Mouse (Mus musculus): Measurements from ENCODE around the gene Bzw2. TPM values are rescaled to one million over a fixed set of nuclear protein-coding genes. Genes with fewer than 3 reads are reported as not detected.

The Bzw2 gene
- polyA plus RNA-seq, 1 experiment from 2014 or later = 256 TPM

- no peak overlapping the region for H3K9ac ChIP-seq (ENCODE audit: low read depth, low read length)
- H3K27me3 ChIP-seq (ENCODE audit: control insufficient read depth, insufficient read depth, low read length) = no peaks in the 10 kb centered on the region
- no peak overlapping the region for H3K4me2 ChIP-seq (replicated peaks; ENCODE audit: low read depth, low read length)
- no peaks in the 10 kb centered on the region for H3K9me3 ChIP-seq (ENCODE audit: control insufficient read depth, low read length)
- no peak overlapping the region for H3K27ac ChIP-seq (ENCODE audit: low read depth, low read length)
- 64% methylated on average over 1 of the region's 1 CpGs for WGBS
- H3K36me3 ChIP-seq (ENCODE audit: control insufficient read depth, insufficient read depth, low read length) = no peaks in the 10 kb centered on the region; the same call in 1 of the 2 replicates
- H3K4me1 ChIP-seq (ENCODE audit: control insufficient read depth, insufficient read depth, low read length) = 0 out of 2 replicates have a peak, but pooled peaks cover 4% of the 10 kb centered on the region
- no peak overlapping the region for H3K4me3 ChIP-seq (ENCODE audit: low read length)
- no peak for ATAC-seq (ENCODE audit: low FRiP score, low TSS enrichment)
These were observed 7.4 kb upstream of the Bzw2 start for GRCm38 (mm10) chr12:36165299-36165698.

GRCm38 (mm10) chr12:36164126-36164791 is 6.4 kb upstream of the Bzw2 start:
- 88% methylated on average over 7 of the region's 7 CpGs for WGBS
- no peak overlapping the region for H3K27ac ChIP-seq (ENCODE audit: low read depth, low read length)
- H3K36me3 ChIP-seq (ENCODE audit: control insufficient read depth, insufficient read depth, low read length) = no peaks in the 10 kb centered on the region
- no peak for ATAC-seq (ENCODE audit: low FRiP score, low TSS enrichment)
- 0 out of 2 replicates have a peak, but pooled peaks cover 4% of the 10 kb centered on the region for H3K4me1 ChIP-seq (ENCODE audit: control insufficient read depth, insufficient read depth, low read length)
- H3K9me3 ChIP-seq (ENCODE audit: control insufficient read depth, low read length) = no peaks in the 10 kb centered on the region
- no peak overlapping the region for H3K4me2 ChIP-seq (replicated peaks; ENCODE audit: low read depth, low read length)
- H3K4me3 ChIP-seq (ENCODE audit: low read length) = no peak overlapping the region
- H3K27me3 ChIP-seq (ENCODE audit: control insufficient read depth, insufficient read depth, low read length) = no peaks in the 10 kb centered on the region
- H3K9ac ChIP-seq (ENCODE audit: low read depth, low read length) = no peak overlapping the region

GRCm38 (mm10) chr12:36157304-36157637 is 609 bp downstream of the Bzw2 start:
- peak overlapping the region; percentile 58 for H3K4me3 ChIP-seq (ENCODE audit: low read length)
- 2% methylated on average over 14 of the region's 14 CpGs for WGBS
- H3K27ac ChIP-seq (ENCODE audit: low read depth, low read length) = peak overlapping the region; percentile 94
- peak; percentile 61 for ATAC-seq (ENCODE audit: low FRiP score, low TSS enrichment)
- H3K4me2 ChIP-seq (replicated peaks; ENCODE audit: low read depth, low read length) = peak overlapping the region; percentile 84
- peaks cover 21% of the 10 kb centered on the region; the same call in 1 of the 2 replicates for H3K4me1 ChIP-seq (ENCODE audit: control insufficient read depth, insufficient read depth, low read length)
- no peaks in the 10 kb centered on the region for H3K36me3 ChIP-seq (ENCODE audit: control insufficient read depth, insufficient read depth, low read length)
- H3K9ac ChIP-seq (ENCODE audit: low read depth, low read length) = peak overlapping the region; percentile 91
- H3K27me3 ChIP-seq (ENCODE audit: control insufficient read depth, insufficient read depth, low read length) = no peaks in the 10 kb centered on the region
- no peaks in the 10 kb centered on the region for H3K9me3 ChIP-seq (ENCODE audit: control insufficient read depth, low read length)

DNA sequence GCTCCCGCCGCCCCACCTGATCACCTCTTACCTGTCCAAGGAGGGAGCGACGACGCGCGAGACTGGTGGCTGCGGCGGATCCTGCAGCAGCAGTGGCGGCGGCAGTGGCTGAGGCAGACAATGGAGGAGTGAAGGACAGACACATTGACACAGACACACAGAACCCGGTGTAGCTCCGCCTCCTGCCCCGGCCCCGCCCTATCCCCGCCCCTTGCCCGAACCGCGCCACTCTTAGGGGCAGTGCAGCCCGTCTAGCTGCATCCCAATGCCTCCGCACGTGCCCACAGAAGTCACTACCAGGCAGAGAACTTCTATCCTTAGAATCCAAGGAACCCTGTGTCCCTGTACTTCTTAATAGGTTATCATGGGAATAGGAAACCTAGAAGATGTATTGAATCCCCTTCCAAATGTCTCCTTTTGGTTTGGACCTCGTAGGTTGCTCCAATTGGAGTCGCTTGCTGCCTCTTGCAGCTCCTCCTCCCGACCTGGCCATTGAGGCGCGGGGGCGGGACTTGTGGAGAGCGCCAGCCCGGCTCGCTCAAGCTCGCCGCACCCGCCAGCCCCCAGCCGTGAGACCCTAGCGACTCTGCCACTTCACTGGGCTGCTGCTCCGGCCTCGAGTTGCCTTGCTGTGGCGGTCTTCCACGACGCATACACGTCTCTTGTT is 1.1 kb downstream of the Bzw2 start, which contains the start of gene Ankmy2:
Gene Ankmy2, plus strand, starts transcription at position 478 of the 667 bp plus-strand sequence.
- Histone ChIP-seq H3K9ac (ENCODE audit: low read depth, low read length) (peak within 1 kb of the TSS; percentile 91), H3K27me3 (ENCODE audit: control insufficient read depth, insufficient read depth, low read length) (no peaks in the 10 kb centered on the region), H3K4me2 (replicated peaks; ENCODE audit: low read depth, low read length) (peak within 1 kb of the TSS; percentile 84), H3K4me3 (ENCODE audit: low read length) (peak within 1 kb of the TSS; percentile 58), H3K27ac (ENCODE audit: low read depth, low read length) (peak within 1 kb of the TSS; percentile 94), H3K9me3 (ENCODE audit: control insufficient read depth, low read length) (no peaks in the 10 kb centered on the region), H3K4me1 (ENCODE audit: control insufficient read depth, insufficient read depth, low read length) (peaks cover 21% of the 10 kb centered on the region; the same call in 1 of the 2 replicates), H3K36me3 (ENCODE audit: control insufficient read depth, insufficient read depth, low read length) (no peaks in the 10 kb centered on the region)
- ATAC-seq (ENCODE audit: low FRiP score, low TSS enrichment) = peak; percentile 98
- under 1% methylated on average over 39 of the region's 42 CpGs for WGBS

DNA sequence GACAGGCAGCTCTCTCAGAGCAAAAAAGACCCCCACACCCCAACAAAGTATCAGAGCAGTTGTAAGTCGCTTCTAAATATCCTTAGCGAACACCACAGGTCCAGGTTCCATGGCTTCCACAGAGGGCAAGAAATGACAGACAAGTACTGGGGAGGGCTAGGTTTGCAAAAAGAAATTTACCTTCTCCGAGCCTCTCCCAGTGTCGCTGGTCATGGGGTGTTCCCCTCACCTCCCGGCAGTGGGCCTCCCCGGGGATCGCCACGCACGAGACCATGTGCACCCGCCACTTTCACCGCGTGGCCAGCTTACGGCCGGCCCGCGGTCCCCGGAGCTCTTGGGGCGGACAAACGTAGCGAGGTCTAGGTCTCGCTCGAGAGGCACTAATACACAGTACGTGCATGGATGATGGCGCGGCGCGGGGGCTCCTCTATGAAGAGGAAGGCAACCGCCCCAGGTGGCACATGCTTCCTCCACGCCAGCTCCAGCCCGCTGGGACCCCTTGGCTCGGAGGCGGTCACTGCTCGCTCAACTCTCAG is 1.7 kb downstream of the Bzw2 start:
- no peaks in the 10 kb centered on the region for H3K27me3 ChIP-seq (ENCODE audit: control insufficient read depth, insufficient read depth, low read length)
- H3K27ac ChIP-seq (ENCODE audit: low read depth, low read length) = peak overlapping the region; percentile 94
- peak overlapping the region; percentile 84 for H3K4me2 ChIP-seq (replicated peaks; ENCODE audit: low read depth, low read length)
- no peaks in the 10 kb centered on the region for H3K36me3 ChIP-seq (ENCODE audit: control insufficient read depth, insufficient read depth, low read length)
- peak overlapping the region; percentile 58 for H3K4me3 ChIP-seq (ENCODE audit: low read length)
- under 1% methylated on average over 32 of the region's 33 CpGs for WGBS
- ATAC-seq (ENCODE audit: low FRiP score, low TSS enrichment) = no peak; the same call in none of the 2 replicates
- peak overlapping the region; percentile 91 for H3K9ac ChIP-seq (ENCODE audit: low read depth, low read length)
- H3K9me3 ChIP-seq (ENCODE audit: control insufficient read depth, low read length) = no peaks in the 10 kb centered on the region
- peaks cover 21% of the 10 kb centered on the region; the same call in 1 of the 2 replicates for H3K4me1 ChIP-seq (ENCODE audit: control insufficient read depth, insufficient read depth, low read length)

- no peaks in the 10 kb centered on the region for H3K9me3 ChIP-seq (ENCODE audit: control insufficient read depth, low read length)
- H3K9ac ChIP-seq (ENCODE audit: low read depth, low read length) = peak overlapping the region; percentile 91
- H3K4me2 ChIP-seq (replicated peaks; ENCODE audit: low read depth, low read length) = peak overlapping the region; percentile 84
- WGBS = 15% methylated on average over 8 of the region's 8 CpGs
- no peaks in the 10 kb centered on the region for H3K36me3 ChIP-seq (ENCODE audit: control insufficient read depth, insufficient read depth, low read length)
- no peak for ATAC-seq (ENCODE audit: low FRiP score, low TSS enrichment)
- H3K4me3 ChIP-seq (ENCODE audit: low read length) = peak overlapping the region; percentile 58
- peaks cover 21% of the 10 kb centered on the region; the same call in 1 of the 2 replicates for H3K4me1 ChIP-seq (ENCODE audit: control insufficient read depth, insufficient read depth, low read length)
- no peak overlapping the region for H3K27ac ChIP-seq (ENCODE audit: low read depth, low read length)
- H3K27me3 ChIP-seq (ENCODE audit: control insufficient read depth, insufficient read depth, low read length) = no peaks in the 10 kb centered on the region
These were observed 2.7 kb downstream of the Bzw2 start for GRCm38 (mm10) chr12:36155141-36155641.

DNA sequence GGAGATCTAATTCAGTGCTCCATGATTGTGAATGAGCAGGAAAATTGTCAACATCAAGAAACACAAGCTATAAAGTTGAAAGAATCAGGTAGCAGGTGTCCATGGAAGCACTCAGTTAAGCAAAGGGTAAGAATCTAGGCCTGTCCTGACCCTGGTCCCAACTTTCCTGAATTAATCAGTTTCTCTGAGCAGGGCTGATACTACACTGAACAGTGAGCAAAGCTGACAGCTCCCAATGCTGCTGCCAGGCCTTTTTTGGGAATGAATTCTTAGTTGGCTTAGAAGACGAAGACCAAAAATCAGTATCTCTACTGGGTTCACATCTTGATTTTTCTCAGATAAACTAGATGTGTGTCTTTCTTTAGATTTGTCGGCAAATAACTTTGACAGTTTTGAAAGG is 7.1 kb downstream of the Bzw2 start:
- no peak overlapping the region for H3K27ac ChIP-seq (ENCODE audit: low read depth, low read length)
- no peak overlapping the region for H3K4me3 ChIP-seq (ENCODE audit: low read length)
- no peaks in the 10 kb centered on the region for H3K27me3 ChIP-seq (ENCODE audit: control insufficient read depth, insufficient read depth, low read length)
- H3K9ac ChIP-seq (ENCODE audit: low read depth, low read length) = no peak overlapping the region
- no peaks in the 10 kb centered on the region for H3K9me3 ChIP-seq (ENCODE audit: control insufficient read depth, low read length)
- peaks cover 16% of the 10 kb centered on the region; the same call in 1 of the 2 replicates for H3K4me1 ChIP-seq (ENCODE audit: control insufficient read depth, insufficient read depth, low read length)
- no peak overlapping the region for H3K4me2 ChIP-seq (replicated peaks; ENCODE audit: low read depth, low read length)
- WGBS = 94% methylated on average over 2 of the region's 2 CpGs
- no peaks in the 10 kb centered on the region for H3K36me3 ChIP-seq (ENCODE audit: control insufficient read depth, insufficient read depth, low read length)
- no peak for ATAC-seq (ENCODE audit: low FRiP score, low TSS enrichment)

DNA sequence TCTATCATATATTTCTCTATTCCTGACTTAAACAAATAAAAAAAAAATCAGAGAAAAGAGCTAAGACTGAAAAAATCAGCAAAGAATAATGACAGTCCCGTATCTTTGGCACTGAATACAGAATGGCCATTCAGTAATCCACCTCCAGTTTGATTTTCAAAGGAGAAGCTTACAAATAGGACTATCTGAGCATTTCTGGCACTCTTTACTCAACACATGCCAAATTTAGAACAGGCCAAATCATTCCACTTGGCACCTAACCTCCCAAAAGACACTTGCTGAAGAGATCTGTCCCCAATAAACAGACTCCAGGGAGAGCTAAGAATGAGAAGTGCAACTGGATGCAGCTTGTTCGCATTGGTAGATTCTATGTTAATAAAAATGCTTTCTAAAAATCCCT is 7.6 kb downstream of the Bzw2 start:
- Histone ChIP-seq H3K9me3 (ENCODE audit: control insufficient read depth, low read length) (no peaks in the 10 kb centered on the region), H3K36me3 (ENCODE audit: control insufficient read depth, insufficient read depth, low read length) (no peaks in the 10 kb centered on the region), H3K4me1 (ENCODE audit: control insufficient read depth, insufficient read depth, low read length) (peaks cover 14% of the 10 kb centered on the region; the same call in 1 of the 2 replicates), H3K27me3 (ENCODE audit: control insufficient read depth, insufficient read depth, low read length) (no peaks in the 10 kb centered on the region), H3K9ac (ENCODE audit: low read depth, low read length) (no peak overlapping the region), H3K4me3 (ENCODE audit: low read length) (no peak overlapping the region), H3K4me2 (replicated peaks; ENCODE audit: low read depth, low read length) (no peak overlapping the region), H3K27ac (ENCODE audit: low read depth, low read length) (no peak overlapping the region)
- no peak for ATAC-seq (ENCODE audit: low FRiP score, low TSS enrichment)
- WGBS = 88% methylated on average over 2 of the region's 2 CpGs
